Mouse (Mus musculus): ENCODE measurements around the gene Reg2. TPM values are rescaled to one million over a fixed set of nuclear protein-coding genes. Genes with fewer than 3 reads are reported as not detected.
"Not testable (repeated sequence)": the region's sequence is repeated elsewhere in the genome, so short reads cannot be mapped to it uniquely, and the experiment has no call there.

Reg2 gene
- total RNA-seq (2021), result not detected
- long read RNA-seq, experiment 1, result 0 reads
- long read RNA-seq, experiment 2, result 0 reads

GRCm38 (mm10) chr6:78395323-78395722 lies at the start of gene Reg2:
Gene Reg2 (plus strand): TSS chr6:78395623.
- DNase-seq (ENCODE audit: low spot score in 2 of 2), result not testable (repeated sequence)

DNA sequence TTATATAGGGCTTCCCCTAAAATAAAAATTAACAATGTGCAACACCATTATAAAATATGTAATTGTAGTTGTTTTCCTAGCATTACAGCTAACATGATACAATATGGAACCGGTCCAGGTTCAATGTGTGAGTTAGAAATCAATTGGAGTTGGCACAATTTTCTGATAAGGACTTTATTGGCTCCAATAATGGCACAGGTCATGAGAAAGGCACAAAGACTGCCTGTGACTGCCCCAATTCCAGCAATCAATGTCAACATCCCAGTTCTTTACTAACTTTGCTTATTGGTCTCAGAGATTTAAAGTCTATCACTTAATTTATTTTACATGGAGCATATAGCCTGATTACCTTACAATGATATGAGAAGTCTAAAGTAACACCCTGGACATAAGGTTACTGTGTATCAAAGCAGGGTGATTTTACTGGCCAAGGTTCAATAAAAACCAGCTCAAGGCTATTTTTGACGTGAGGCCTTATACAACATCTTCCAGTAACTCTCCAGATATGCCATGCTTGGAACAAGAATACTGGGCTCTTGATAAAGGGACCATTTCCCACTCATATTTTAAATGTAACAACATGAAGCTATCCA lies 33.4 kb upstream of the Reg2 start:
- no peak for DNase-seq (ENCODE audit: low spot score in 2 of 2)

DNA sequence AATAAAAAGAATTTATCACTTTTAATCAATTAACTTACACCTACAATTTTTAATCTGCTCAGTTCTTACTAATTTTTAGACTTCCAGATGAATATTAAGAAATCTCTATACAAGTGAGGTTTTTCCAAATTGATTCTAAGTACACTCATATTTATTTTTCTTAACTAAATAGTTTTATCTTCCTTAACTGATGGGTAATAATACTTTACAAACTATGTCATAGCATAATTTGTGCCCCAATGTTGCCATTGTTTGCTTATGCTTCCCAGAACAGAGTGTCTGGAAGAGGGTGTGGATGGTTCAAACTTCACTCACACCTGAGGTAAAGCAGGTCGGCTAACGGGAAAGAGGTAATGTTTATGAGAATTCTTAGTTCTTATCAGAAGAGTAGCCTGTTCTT lies 25.1 kb upstream of the Reg2 start, which contains the start of gene Reg3b:
Gene Reg3b, plus strand, starts transcription at position 301 of the 400 bp plus-strand sequence.
- DNase-seq (ENCODE audit: low spot score in 2 of 2), result no peak

DNA sequence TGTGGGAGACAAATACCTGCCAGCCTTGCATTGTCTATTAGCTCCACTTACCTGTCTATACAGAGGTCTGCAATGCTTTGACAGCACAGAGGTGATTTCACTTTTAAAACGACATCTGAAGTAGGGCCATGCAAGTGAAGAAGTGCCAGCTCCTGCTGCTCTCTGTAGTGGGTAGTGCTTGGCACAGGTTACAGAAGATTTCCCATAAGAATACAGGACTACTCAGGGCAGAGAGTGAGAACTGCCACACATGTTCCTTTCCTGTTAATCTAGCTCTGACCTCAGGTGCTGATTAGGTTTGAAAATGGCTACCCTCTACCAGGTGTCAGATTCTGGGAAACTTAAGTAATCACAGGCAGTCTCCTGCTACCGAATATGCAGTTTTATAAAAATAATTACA lies 16.7 kb upstream of the Reg2 start, which contains the start of gene Reg3d:
Gene Reg3d, minus strand, starts transcription at position 101 of the 400 bp plus-strand sequence.
- DNase-seq (ENCODE audit: low spot score in 2 of 2), result no peak

- DNase-seq (ENCODE audit: low spot score in 2 of 2), result no peak
Observed at GRCm38 (mm10) chr6:78380409-78380808, 15.0 kb upstream of the Reg2 start, which contains the start of gene Reg3a. Gene Reg3a (plus strand): TSS chr6:78380709.

DNA sequence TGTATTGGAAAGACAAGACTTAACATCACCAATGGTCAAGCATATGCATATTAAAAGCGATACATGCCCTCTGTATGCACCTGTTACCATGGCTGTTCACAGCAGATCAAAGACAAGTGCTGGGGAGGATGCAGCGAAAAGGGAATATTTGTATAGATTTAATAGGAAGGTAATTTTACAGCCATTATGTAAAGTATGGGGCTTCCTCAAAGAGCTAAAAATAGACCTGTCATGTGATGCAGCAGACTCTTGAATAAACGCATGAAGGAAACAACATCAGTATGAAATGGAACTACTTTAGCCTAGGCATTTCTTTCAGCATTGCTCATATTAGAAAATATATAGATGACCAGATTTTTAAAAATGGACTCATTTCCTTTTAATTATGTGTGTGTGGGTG lies 9.8 kb upstream of the Reg2 start:
- no peak for DNase-seq (ENCODE audit: low spot score in 2 of 2)

DNA sequence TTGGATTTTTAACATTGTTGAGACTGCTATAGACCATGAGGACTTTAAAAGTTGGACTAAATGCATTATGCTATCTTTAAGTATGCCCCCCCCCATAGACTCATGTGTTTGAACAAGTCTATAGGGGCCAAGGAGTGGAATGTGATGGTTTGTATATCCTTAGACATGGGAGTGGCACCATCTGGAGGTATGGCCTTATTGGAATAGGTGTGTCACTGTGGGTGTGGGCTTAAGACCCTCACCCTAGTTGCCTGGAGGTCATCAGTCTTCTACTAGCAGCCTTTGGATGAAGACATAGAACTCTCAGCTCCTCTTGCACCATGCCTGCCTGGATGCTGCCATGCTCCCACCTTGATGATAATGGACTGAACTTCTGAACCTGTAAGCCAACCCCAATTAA lies 27.0 kb downstream of the Reg2 start, which contains the start of gene Reg1:
Gene Reg1, plus strand, starts transcription at position 301 of the 400 bp plus-strand sequence.
- not testable (repeated sequence) for DNase-seq (ENCODE audit: low spot score in 2 of 2)

DNA sequence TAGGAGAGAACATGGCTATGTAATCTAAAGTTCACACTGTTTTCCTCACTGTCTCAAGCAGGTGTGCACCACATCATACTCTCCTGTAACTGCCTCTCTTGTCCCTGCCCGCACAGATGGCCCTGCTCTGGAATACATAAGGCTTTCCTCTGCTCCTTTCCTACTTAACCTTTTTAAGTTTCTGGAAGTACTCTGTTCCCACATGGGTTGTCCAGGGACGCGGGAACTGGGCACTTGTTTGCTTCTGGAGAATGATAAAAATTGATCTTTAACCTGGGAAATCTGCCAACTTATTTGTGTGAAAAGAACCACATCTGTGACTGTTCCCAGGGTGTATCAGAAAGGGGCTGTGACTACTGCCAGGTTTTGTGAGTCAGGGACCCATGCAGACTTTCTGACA lies 30.1 kb downstream of the Reg2 start:
- no peak for DNase-seq (ENCODE audit: low spot score in 2 of 2)

GRCm38 (mm10) chr6:78447202-78447601 lies 51.8 kb downstream of the Reg2 start:
- DNase-seq (ENCODE audit: low spot score in 2 of 2), result no peak

DNA sequence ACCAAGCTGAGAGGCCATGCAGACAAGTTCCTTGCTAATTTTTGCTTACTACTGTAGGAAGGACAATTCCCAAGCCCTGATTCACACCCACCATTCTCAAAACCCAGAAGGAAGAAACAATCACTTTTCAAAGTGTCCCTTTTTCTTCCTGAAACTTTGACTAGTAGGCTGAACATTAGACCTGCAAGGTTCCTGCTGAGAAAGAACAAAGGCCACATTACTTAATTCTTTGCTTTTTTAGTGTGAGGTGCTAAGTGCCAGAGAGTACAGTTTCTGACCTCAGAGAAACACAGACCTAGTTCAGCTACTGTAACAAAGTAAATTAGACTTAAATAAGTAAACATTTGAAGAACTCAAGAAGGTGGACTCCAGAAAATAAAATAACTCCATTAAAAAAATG lies 53.0 kb downstream of the Reg2 start:
- no peak for DNase-seq (ENCODE audit: low spot score in 2 of 2)

- DNase-seq (ENCODE audit: low spot score in 2 of 2), result no peak
Observed at GRCm38 (mm10) chr6:78452804-78453203, 57.4 kb downstream of the Reg2 start.

Other genes starting within 250 kb of the Reg2 start
- not detected for gene Reg3b, start 25.0 kb upstream of the Reg2 start, total RNA-seq (2021)
- not detected for gene Reg3d, start 16.8 kb upstream of the Reg2 start, total RNA-seq (2021)
- not detected for gene Reg3a, start 14.9 kb upstream of the Reg2 start, total RNA-seq (2021)
- gene Reg1, start 27.1 kb downstream of the Reg2 start, total RNA-seq (2021), result not detected
- gene Reg3g, start 73.2 kb downstream of the Reg2 start, total RNA-seq (2021), result not detected